Mouse (Mus musculus) T-helper 1 cell (primary cell): ENCODE data around the gene Akr1c21.
"Not testable (repeated sequence)": the region's sequence is repeated elsewhere in the genome, so short reads cannot be mapped to it uniquely, and the experiment has no call there.

Experiments
- in situ Hi-C: fragments of 300-600 bp; cut with MboI, MseI; formaldehyde crosslinking; loops from one replicate; pipeline ENCODE4 v1.15.1; 2025; ENCODE audit warnings: high pct_unique_total_duplicates

Akr1c21 gene

DNA sequence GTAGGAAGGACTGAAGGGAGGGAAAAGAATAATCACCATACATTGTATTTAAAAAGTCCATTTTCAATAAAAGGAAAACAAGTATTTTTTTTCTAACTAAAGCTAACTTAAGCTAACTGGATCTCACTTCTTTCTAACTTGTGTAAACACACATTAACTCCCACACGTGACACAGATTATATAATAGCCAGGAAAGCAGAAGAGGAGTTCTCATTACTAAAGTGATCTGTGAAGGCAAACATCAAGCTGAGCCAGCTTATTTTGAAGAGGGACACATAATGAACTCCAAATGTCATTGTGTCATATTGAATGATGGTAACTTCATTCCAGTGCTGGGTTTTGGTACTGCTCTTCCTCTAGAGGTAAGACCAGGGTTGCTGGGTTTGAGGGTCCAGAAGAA, at the start of gene Akr1c21:
Gene Akr1c21, plus strand, starts transcription at position 205 of the 400 bp plus-strand sequence.
- in situ Hi-C loops = loop anchor here (10.0 kb wide), 1 partner anchor 749 kb away; no protein-coding TSS in a partner anchor

DNA sequence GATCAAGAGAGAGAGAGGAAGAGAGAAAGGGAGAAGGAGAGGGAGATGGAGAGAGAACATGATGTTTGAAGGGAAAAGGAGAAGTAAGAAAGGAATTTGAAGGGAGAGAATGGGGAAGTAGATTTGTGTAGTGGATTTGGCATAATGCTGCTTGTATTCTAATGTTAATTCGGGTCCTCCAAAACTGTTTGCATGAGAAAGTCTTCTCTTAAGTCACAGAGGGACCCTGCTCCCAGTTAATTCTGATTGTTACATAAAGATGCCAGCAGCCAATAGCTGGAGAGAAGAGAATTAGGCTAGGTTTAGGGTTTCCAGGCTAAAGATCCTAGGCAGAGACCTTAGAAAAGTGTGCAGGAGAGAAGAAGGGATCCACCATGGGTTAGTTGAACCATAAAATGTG, 14.7 kb upstream of the Akr1c21 start:
- in situ Hi-C loops = no loop called here

DNA sequence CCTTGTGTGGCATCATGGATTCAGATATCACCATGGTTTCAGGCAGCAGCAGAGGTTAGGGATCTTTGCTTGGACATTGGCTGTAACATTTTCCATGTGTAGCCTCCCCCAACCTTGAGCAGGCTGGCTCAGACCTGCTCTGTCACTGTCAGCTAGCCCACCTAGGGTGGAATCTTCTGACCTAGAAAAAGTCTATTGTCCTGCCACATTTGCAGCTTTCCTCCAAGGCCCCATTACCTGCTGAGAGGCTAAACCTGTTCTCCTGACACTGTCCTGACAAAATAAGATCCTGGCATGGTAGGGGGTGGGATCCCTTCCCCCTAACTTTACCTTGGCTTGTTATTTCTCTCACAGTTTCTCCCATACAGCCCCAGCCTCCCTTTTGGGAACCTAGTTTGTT, 13.4 kb upstream of the Akr1c21 start:
- in situ Hi-C loops = no loop called here

DNA sequence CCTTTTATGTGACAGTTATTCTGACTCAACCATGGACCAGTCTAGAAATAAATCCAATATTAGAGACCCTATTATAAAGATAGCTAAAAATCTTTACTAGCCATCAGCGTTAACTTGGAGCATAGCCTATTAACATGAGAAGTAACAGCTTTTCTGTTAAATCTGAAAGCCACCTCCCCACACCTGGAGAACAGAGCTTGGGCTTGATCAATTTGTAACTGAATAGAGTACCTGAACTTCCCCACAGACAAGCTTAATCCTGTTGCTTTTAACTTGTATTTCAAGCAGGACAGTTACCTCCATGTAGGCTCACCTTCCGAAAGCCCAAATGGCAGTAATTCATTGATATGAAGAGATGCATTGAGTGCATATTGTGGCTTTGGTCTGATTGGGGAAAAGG, 7.9 kb upstream of the Akr1c21 start:
- in situ Hi-C loops = no loop called here

DNA sequence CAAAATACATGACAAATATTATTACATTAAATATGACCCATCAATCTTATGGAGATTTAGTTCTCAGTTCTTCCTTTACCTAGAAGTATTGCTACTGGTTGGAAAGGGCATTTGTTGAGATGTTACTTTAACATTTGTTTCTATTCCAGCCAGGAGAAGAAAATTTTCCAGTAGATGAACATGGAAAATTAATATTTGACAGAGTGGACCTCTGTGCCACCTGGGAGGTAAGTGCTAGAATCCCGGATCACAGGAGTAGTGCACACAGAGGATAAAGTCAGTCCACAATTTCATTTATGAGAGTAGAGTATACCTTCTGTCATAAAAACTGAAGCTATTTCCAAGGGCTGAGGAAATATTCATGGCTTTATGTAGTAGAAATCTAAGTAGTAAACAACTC, 3.0 kb downstream of the Akr1c21 start:
- in situ Hi-C loops = loop anchor here (10.0 to 25.0 kb wide), 2 partner anchors 752 to 890 kb away; no protein-coding TSS in a partner anchor

DNA sequence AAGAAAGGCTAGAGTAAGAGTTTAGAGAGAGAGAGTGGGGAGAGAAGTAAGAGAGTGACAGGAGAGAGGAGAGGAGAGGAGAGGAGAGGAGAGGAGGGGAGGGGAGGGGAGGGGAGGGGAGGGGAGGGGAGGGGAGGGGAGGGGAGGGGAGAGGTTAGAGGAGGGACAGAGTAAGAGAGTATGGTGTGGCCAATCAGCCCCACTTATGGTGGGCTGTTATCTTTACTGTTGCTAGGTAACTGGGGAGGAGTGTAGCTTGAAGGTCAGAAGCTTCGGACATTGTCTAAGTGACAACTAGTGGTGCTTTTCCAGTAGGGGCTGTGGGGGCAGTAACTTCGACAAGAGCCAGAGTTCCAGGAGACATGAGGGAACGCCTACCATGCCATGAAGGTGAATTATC, 29.6 kb downstream of the Akr1c21 start:
- in situ Hi-C loops = not testable (repeated sequence)

DNA sequence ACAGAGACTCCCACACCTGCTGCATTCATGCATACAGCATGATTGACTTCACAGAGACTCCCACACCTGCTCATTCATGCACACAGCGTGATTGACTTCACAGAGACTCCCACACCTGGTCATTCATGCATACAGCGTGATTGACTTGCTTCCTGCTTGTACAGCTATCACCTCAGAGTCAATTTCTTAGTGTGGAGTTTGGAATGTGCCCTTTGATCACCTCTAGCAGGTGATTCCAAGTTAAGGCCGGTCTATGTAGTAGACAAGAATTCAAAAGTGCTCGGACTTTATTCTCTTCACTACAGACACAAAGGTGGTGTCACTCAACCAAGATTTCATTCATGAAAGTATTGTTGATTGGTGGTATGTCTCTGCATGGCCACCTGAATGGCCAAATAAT, 32.9 kb downstream of the Akr1c21 start:
- in situ Hi-C loops = no loop called here

DNA sequence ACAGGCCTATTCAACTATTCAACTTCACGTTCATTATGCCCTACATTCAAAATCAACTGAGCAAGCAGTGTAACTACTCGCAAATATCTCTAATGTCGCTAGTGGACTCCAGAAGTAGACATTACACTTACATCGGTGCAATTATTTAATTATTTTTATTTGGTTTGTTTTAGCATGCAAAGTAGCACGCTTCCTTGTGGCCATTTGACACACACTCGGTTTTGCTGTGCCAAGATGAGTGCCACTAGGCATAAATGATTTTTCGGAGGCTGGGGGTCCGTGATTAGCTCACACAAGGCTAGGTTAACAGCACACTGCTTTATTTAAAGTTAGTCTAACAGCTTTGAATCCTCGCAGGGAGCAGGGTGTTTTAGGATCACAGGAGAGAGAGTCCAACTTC, 34.7 kb downstream of the Akr1c21 start:
- in situ Hi-C loops = no loop called here

DNA sequence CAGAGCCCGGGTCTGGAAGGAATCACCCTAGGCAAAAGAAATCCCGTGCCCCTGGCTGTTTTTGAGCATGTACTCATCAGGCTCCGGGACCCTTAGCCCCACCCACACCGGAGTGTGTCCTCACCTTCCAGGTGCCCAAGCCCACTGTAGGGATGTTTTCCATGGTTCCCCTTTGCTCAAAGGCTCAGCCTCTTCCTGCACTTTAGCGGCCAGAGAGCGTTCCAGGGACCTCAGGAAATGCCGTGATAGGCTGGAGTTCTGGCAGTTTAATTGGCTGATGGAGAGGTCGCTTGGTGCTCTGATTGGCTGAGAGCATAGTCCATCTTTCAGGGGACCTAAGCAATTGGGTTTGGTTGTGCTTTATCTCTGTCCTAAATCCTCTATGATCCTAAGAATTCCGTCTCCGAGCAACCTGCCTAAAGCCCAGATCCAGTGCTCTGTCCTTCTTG, 35.1 kb downstream of the Akr1c21 start, which contains the start of gene Akr1e1:
Gene Akr1e1, minus strand, starts transcription at position 214 of the 449 bp plus-strand sequence.
- in situ Hi-C loops = no loop called here

DNA sequence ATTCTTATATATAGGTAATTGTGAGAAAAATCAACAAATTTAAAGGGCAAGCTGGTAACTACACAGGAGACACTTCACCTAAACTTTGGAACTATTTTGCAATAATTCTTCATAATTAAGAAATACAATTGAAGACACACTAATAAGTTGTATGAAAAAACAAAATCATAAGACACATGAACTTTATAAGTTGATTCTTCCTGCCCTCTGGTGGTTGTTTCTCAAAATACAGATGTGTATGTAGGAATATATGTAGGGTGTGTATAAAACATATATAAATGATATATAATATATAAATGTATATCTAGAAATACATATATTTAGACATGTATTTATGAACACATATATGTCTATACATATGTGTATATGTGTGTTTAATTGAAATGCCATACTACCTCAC, 37.0 kb downstream of the Akr1c21 start:
- in situ Hi-C loops = no loop called here
